Mouse (Mus musculus): Measurements from ENCODE around the gene Zc3h7a. TPM values are rescaled to one million over a fixed set of nuclear protein-coding genes. Genes with fewer than 3 reads are reported as not detected.
A peak's percentile ranks its signal among the peaks of the same experiment; 100 is the strongest.

Gene Zc3h7a
- total RNA-seq, 2 experiments from 2014 or later, result 58.0 to 80.6 TPM

- DNase-seq (ENCODE audit: extremely low spot score in 1 of 2, low spot score in 1 of 2), result no peak
Observed at GRCm38 (mm10) chr16:11154500-11154899, 21.7 kb downstream of the Zc3h7a start.

GRCm38 (mm10) chr16:11143706-11144483 is 32.3 kb downstream of the Zc3h7a start:
- peak; percentile 100 for DNase-seq (ENCODE audit: extremely low spot score in 1 of 2, low spot score in 1 of 2)

GRCm38 (mm10) chr16:11134348-11135344 is 41.5 kb downstream of the Zc3h7a start, which contains the start of gene Txndc11:
Txndc11 (minus strand) TSS chr16:11134650.
- DNase-seq (ENCODE audit: extremely low spot score in 1 of 2, low spot score in 1 of 2), result peak; percentile 95 to 96

- peak in 1 of 2 experiments; percentile 13 for DNase-seq (ENCODE audit: extremely low spot score in 1 of 2, low spot score in 1 of 2)
Observed at GRCm38 (mm10) chr16:11133476-11134347, 42.5 kb downstream of the Zc3h7a start.

GRCm38 (mm10) chr16:11132839-11133238 is 43.4 kb downstream of the Zc3h7a start:
- DNase-seq (ENCODE audit: extremely low spot score in 1 of 2, low spot score in 1 of 2), result no peak

- no peak for DNase-seq (ENCODE audit: extremely low spot score in 1 of 2, low spot score in 1 of 2)
Observed at GRCm38 (mm10) chr16:11128301-11128700, 47.9 kb downstream of the Zc3h7a start.

- no peak for DNase-seq (ENCODE audit: extremely low spot score in 1 of 2, low spot score in 1 of 2)
Observed at GRCm38 (mm10) chr16:11125371-11125770, 50.8 kb downstream of the Zc3h7a start.

- no peak for DNase-seq (ENCODE audit: extremely low spot score in 1 of 2, low spot score in 1 of 2)
Observed at GRCm38 (mm10) chr16:11124110-11124509, 52.1 kb downstream of the Zc3h7a start.

GRCm38 (mm10) chr16:11122625-11123024 is 53.6 kb downstream of the Zc3h7a start:
- DNase-seq (ENCODE audit: extremely low spot score in 1 of 2, low spot score in 1 of 2), result no peak

GRCm38 (mm10) chr16:11109198-11109740 is 66.9 kb downstream of the Zc3h7a start:
- DNase-seq (ENCODE audit: extremely low spot score in 1 of 2, low spot score in 1 of 2), result no peak

GRCm38 (mm10) chr16:11104905-11105304 is 71.3 kb downstream of the Zc3h7a start:
- DNase-seq (ENCODE audit: extremely low spot score in 1 of 2, low spot score in 1 of 2), result no peak

- DNase-seq (ENCODE audit: extremely low spot score in 1 of 2, low spot score in 1 of 2), result no peak
Observed at GRCm38 (mm10) chr16:11097301-11097700, 78.9 kb downstream of the Zc3h7a start.

- DNase-seq (ENCODE audit: extremely low spot score in 1 of 2, low spot score in 1 of 2), result no peak
Observed at GRCm38 (mm10) chr16:11093717-11094386, 82.3 kb downstream of the Zc3h7a start.

- no peak for DNase-seq (ENCODE audit: extremely low spot score in 1 of 2, low spot score in 1 of 2)
Observed at GRCm38 (mm10) chr16:11092523-11092922, 83.7 kb downstream of the Zc3h7a start.

- DNase-seq (ENCODE audit: extremely low spot score in 1 of 2, low spot score in 1 of 2), result no peak
Observed at GRCm38 (mm10) chr16:11092061-11092460, 84.1 kb downstream of the Zc3h7a start.

- no peak for DNase-seq (ENCODE audit: extremely low spot score in 1 of 2, low spot score in 1 of 2)
Observed at GRCm38 (mm10) chr16:11090836-11091570, 85.2 kb downstream of the Zc3h7a start.

- DNase-seq (ENCODE audit: extremely low spot score in 1 of 2, low spot score in 1 of 2), result no peak
Observed at GRCm38 (mm10) chr16:11086856-11087588, 89.2 kb downstream of the Zc3h7a start.
